ENCODE assay signal across 8 mouse cellular contexts in genomic region chr6:54391765-54392164, GRCm38 (mm10). TPM values are rescaled to one million over a fixed set of nuclear protein-coding genes. Genes with fewer than 3 reads are reported as not detected.
DNase-seq lines count a peak whose midpoint lies in the region; ATAC-seq lines count a peak whose summit lies in the region.

No protein-coding gene starts in this region.

- 0 out of 2 replicates have a peak, but pooled peaks cover 5% of the 10 kb centered on the region for H3K4me1 ChIP-seq in heart, embryonic 12.5 days (replicated peaks)
- no peaks in the 10 kb centered on the region for H3K4me1 ChIP-seq in neural tube, embryonic 13.5 days (replicated peaks)

- no peaks in the 10 kb centered on the region; the same call in 1 of the 2 replicates for H3K27me3 ChIP-seq in heart, embryonic 12.5 days (replicated peaks)
- H3K27me3 ChIP-seq in neural tube, embryonic 13.5 days: peaks cover 7% of the 10 kb centered on the region; the same call in 1 of the 2 replicates

- H3K4me2 ChIP-seq in heart, embryonic 12.5 days: no peak overlapping the region
- H3K4me2 ChIP-seq in neural tube, embryonic 13.5 days: no peak overlapping the region

- WGBS in heart, embryonic 12.5 days: 3% methylated on average over 3 of the region's 3 CpGs
- WGBS in neural tube, embryonic 13.5 days: 3% methylated on average over 3 of the region's 3 CpGs

- no peak overlapping the region for H3K9ac ChIP-seq in heart, embryonic 12.5 days
- H3K9ac ChIP-seq in neural tube, embryonic 13.5 days: no peak overlapping the region

- DNase-seq in heart, adult 8-10 months (ENCODE audit: low spot score): peak; percentile 53
- peak; percentile 52 for DNase-seq in urinary bladder, postnatal 14 days (ENCODE audit: low spot score)
- no peak for DNase-seq in urinary bladder, postnatal 10 days (ENCODE audit: low spot score)
- peak; percentile 36 to 53 for DNase-seq in cerebellum, postnatal 4 days (ENCODE audit: low spot score in 2 of 2)
- DNase-seq in kidney, postnatal 36 days: peak; percentile 29 to 81
- DNase-seq in layer of hippocampus, adult 8-10 months (ENCODE audit: low spot score in 2 of 2): no peak

- H3K4me3 ChIP-seq in heart, embryonic 12.5 days: no peak overlapping the region
- H3K4me3 ChIP-seq in neural tube, embryonic 13.5 days: no peak overlapping the region

- no peaks in the 10 kb centered on the region for H3K36me3 ChIP-seq in heart, embryonic 12.5 days
- H3K36me3 ChIP-seq in neural tube, embryonic 13.5 days: no peaks in the 10 kb centered on the region

- no peak overlapping the region for H3K27ac ChIP-seq in heart, embryonic 12.5 days (ENCODE audit: poor library complexity, severe bottlenecking)
- no peak overlapping the region for H3K27ac ChIP-seq in neural tube, embryonic 13.5 days (replicated peaks)

- no peak for ATAC-seq in heart, embryonic 12.5 days (ENCODE audit: insufficient number of reproducible peaks, low FRiP score)
- ATAC-seq in neural tube, embryonic 13.5 days (ENCODE audit: low read depth): peak; percentile 47; the same call in 1 of the 2 replicates

- H3K9me3 ChIP-seq in heart, embryonic 12.5 days (replicated peaks): no peaks in the 10 kb centered on the region
- H3K9me3 ChIP-seq in neural tube, embryonic 13.5 days: no peaks in the 10 kb centered on the region

RNA-seq across cellular contexts. Expression of gene Wipf3, which starts 37.6 kb away (rescaled TPM):
- total RNA-seq in heart, adult 8-10 months (2022): 10 to 100 TPM; 28.5 to 45.5 (median 37.8) TPM
- 4.8 and 4.9 TPM in 2 replicates for polyA plus RNA-seq in heart, embryonic 12.5 days (2016; fragmentation: Nextera tagmentation; extraction: Ambion mirVana)
- 2.3 and 3.1 TPM in 2 replicates for polyA plus RNA-seq in neural tube, embryonic 13.5 days (2015; fragmentation: Nextera tagmentation; extraction: Ambion mirVana)
- total RNA-seq in layer of hippocampus, adult 8-10 months (2022): 100 to 1,000 TPM; 309 to 327 (median 317) TPM

Comparison
In these comparisons a context has a peak if more than half of its experiments do, and no peak if none do; other contexts are left out.
1. DNase-seq: peak in heart, adult 8-10 months (single experiment), urinary bladder, postnatal 14 days (single experiment), cerebellum, postnatal 4 days (2 of 2) and kidney, postnatal 36 days (2 of 2); none in urinary bladder, postnatal 10 days (single experiment) and layer of hippocampus, adult 8-10 months (0 of 2).
2. RNA of gene Wipf3, which starts 37.6 kb away (total RNA-seq): 309 to 327 TPM in layer of hippocampus, adult 8-10 months; 28.5 to 45.5 TPM in heart, adult 8-10 months; every median in the first group is over 4 times any median in the second.